Mouse (Mus musculus): Measurements from ENCODE around the gene Ttyh2.

DNA sequence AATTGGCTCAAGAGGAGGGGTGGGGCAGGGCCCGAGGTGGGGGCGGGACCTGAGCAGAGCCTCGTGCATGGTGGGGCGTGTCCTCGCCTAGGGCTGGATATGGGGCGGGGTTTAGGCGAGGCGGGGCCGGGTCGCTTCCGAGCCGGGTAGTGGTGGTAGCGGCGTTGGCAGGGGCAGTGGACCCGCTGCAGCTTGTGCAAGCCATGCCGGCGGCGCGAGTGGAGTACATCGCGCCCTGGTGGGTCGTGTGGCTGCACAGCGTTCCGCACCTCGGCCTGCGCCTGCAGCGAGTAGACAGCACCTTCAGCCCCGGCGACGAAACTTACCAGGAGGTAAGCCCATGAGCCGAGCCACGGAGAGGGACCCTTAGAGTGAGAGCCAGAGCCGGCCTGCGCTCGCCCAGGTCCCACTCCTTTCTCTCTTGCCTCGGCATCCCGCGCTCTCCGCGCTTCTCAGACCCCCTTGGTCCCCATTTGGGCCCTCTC is at the start of gene Ttyh2:
- no peak for TF ChIP-seq CTCF (IDR thresholded peaks at IDR 0.05; ENCODE audit: low read depth, low read length)
- no peak for TF ChIP-seq POLR2AphosphoS5 (IDR thresholded peaks at IDR 0.05; ENCODE audit: insufficient replicate concordance, low read depth, low read length)
